Mouse (Mus musculus): ENCODE measurements around the gene Gm14214.

Gm14214 gene

GRCm38 (mm10) chr2:154769930-154770329, at the start of gene Gm14214:
Gm14214 (minus strand) TSS chr2:154770030.
- DNase-seq, result no peak

GRCm38 (mm10) chr2:154818599-154818998, 48.8 kb upstream of the Gm14214 start:
- DNase-seq, result no peak

GRCm38 (mm10) chr2:154817788-154818187, 48.0 kb upstream of the Gm14214 start:
- DNase-seq, result peak; percentile 57

GRCm38 (mm10) chr2:154817089-154817488, 47.3 kb upstream of the Gm14214 start:
- no peak for DNase-seq

- no peak for DNase-seq
Observed at GRCm38 (mm10) chr2:154813426-154813825, 43.6 kb upstream of the Gm14214 start.

GRCm38 (mm10) chr2:154810821-154811220, 41.0 kb upstream of the Gm14214 start:
- DNase-seq, result no peak

- DNase-seq, result no peak
Observed at GRCm38 (mm10) chr2:154809107-154809762, 39.4 kb upstream of the Gm14214 start.

GRCm38 (mm10) chr2:154807689-154808088, 37.9 kb upstream of the Gm14214 start:
- no peak for DNase-seq

GRCm38 (mm10) chr2:154803845-154804244, 34.0 kb upstream of the Gm14214 start:
- DNase-seq, result no peak

GRCm38 (mm10) chr2:154803372-154803771, 33.5 kb upstream of the Gm14214 start:
- DNase-seq, result no peak

GRCm38 (mm10) chr2:154791661-154792642, 22.1 kb upstream of the Gm14214 start:
- DNase-seq, result peak; percentile 63

- peak; percentile 96 for DNase-seq
Observed at GRCm38 (mm10) chr2:154790656-154791483, 21.0 kb upstream of the Gm14214 start, which contains the start of the genes Raly and a. Raly (plus strand) TSS chr2:154791096. a (plus strand) TSS chr2:154791402.

GRCm38 (mm10) chr2:154789977-154790655, 20.3 kb upstream of the Gm14214 start:
- no peak for DNase-seq

- DNase-seq, result no peak
Observed at GRCm38 (mm10) chr2:154789381-154789780, 19.6 kb upstream of the Gm14214 start.

- no peak for DNase-seq
Observed at GRCm38 (mm10) chr2:154786776-154787175, 16.9 kb upstream of the Gm14214 start.

- no peak for DNase-seq
Observed at GRCm38 (mm10) chr2:154786187-154786586, 16.4 kb upstream of the Gm14214 start.

- no peak for DNase-seq
Observed at GRCm38 (mm10) chr2:154785284-154785683, 15.5 kb upstream of the Gm14214 start.

- no peak for DNase-seq
Observed at GRCm38 (mm10) chr2:154782856-154783650, 13.2 kb upstream of the Gm14214 start.

GRCm38 (mm10) chr2:154782361-154782760, 12.5 kb upstream of the Gm14214 start:
- DNase-seq, result no peak

GRCm38 (mm10) chr2:154779648-154780047, 9.8 kb upstream of the Gm14214 start:
- no peak for DNase-seq

- no peak for DNase-seq
Observed at GRCm38 (mm10) chr2:154776496-154776895, 6.7 kb upstream of the Gm14214 start.
